Mouse (Mus musculus): Measurements from ENCODE around the gene Sgo2a.

The Sgo2a gene

DNA sequence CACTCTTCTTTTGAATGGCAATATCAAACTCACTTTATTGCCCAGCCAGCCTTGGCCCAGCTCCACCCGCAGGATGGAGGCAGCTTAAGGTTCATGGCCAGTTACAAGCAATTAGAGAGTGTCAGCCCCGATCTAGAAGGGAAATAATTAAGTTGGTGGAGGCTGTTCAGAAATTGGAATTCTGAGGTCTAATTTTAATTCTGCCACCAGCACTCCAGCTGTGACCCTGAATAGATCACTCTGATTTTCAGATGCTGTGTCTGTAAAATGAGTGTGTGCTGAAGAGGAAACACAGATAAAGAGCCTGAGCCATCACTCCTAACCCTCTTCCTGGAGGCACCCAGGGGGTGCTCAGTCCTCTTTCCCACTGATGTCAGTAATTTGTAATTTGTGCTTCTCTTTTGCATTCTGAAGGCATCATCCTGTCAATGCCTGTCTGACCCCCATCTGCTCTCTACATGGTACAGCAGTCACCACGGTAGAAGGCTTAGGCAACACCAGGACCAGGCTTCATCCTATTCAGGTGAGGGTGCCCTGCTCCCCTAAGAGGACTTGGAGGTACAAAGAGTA lies 51.0 kb downstream of the Sgo2a start:
- no peaks in the 10 kb centered on the region for H3K9me3 ChIP-seq (ENCODE audit: low read length)
- H3K4me1 ChIP-seq (replicated peaks; ENCODE audit: low read depth, low read length): no peaks in the 10 kb centered on the region
- no peaks in the 10 kb centered on the region for H3K36me3 ChIP-seq (ENCODE audit: insufficient read depth, low read length)
- H3K27me3 ChIP-seq (ENCODE audit: insufficient read depth, low read length): no peaks in the 10 kb centered on the region
- TF ChIP-seq NANOG (IDR thresholded peaks at IDR 0.05; ENCODE audit: borderline replicate concordance, low read length) (no peak), POU5F1 (IDR thresholded peaks at IDR 0.05; ENCODE audit: borderline replicate concordance, low read length) (no peak), CTCF (conservative IDR thresholded peaks at IDR 0.05; ENCODE audit: low read length) (no peak)
- H3K4me3 ChIP-seq (replicated peaks; ENCODE audit: low read length): no peak overlapping the region

DNA sequence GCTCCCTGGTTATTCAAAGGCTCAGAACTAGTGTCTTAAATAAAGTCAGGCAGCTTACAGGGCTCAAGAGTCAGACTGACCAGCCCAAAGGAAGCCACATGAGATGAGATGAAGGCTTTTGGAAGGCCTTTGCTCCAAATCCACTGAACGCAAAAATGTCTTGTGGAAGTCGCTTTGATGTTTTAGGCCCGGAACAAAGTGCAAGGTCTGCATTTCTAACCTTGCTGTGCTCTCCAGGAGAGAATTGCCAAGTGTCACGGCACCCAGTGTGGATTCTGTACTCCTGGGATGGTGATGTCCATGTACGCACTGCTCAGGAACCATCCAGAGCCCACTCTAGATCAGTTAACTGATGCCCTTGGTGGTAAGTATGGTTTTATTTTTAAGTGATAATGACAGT lies 53.4 kb downstream of the Sgo2a start:
- peaks cover 7% of the 10 kb centered on the region; the same call in 1 of the 2 replicates for H3K4me1 ChIP-seq (replicated peaks; ENCODE audit: low read depth, low read length)
- no peaks in the 10 kb centered on the region for H3K27me3 ChIP-seq (ENCODE audit: insufficient read depth, low read length)
- H3K36me3 ChIP-seq (ENCODE audit: insufficient read depth, low read length): no peaks in the 10 kb centered on the region
- no peaks in the 10 kb centered on the region for H3K9me3 ChIP-seq (ENCODE audit: low read length)
- TF ChIP-seq NANOG (IDR thresholded peaks at IDR 0.05; ENCODE audit: borderline replicate concordance, low read length): no peak
- TF ChIP-seq CTCF (conservative IDR thresholded peaks at IDR 0.05; ENCODE audit: low read length): no peak
- no peak for TF ChIP-seq POU5F1 (IDR thresholded peaks at IDR 0.05; ENCODE audit: borderline replicate concordance, low read length)
- no peak overlapping the region for H3K4me3 ChIP-seq (replicated peaks; ENCODE audit: low read length)

DNA sequence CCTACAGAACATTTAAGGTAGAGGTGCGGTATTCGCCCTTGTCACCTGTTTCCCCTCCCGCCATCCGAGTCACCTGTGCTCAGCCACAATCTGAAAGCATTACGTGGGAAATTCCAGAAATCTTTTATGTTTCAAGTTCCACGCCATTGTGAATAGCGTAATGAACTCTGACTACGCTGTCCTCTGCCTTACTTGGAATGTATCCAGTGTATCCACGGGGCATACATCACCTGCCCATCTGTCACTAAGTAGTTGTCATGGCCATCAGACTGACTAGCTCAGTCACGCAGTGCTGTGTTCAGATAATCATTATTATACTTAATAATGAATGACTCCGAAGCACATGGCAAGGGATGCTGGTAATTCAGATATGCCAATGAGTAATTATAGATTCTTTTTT lies 59.8 kb downstream of the Sgo2a start:
- Histone ChIP-seq H3K9me3 (ENCODE audit: low read length) (no peaks in the 10 kb centered on the region), H3K36me3 (ENCODE audit: insufficient read depth, low read length) (no peaks in the 10 kb centered on the region), H3K27me3 (ENCODE audit: insufficient read depth, low read length) (no peaks in the 10 kb centered on the region), H3K4me3 (replicated peaks; ENCODE audit: low read length) (no peak overlapping the region), H3K4me1 (replicated peaks; ENCODE audit: low read depth, low read length) (peaks cover 7% of the 10 kb centered on the region; the same call in 1 of the 2 replicates)
- TF ChIP-seq NANOG (IDR thresholded peaks at IDR 0.05; ENCODE audit: borderline replicate concordance, low read length) (no peak), POU5F1 (IDR thresholded peaks at IDR 0.05; ENCODE audit: borderline replicate concordance, low read length) (no peak), CTCF (conservative IDR thresholded peaks at IDR 0.05; ENCODE audit: low read length) (no peak)

DNA sequence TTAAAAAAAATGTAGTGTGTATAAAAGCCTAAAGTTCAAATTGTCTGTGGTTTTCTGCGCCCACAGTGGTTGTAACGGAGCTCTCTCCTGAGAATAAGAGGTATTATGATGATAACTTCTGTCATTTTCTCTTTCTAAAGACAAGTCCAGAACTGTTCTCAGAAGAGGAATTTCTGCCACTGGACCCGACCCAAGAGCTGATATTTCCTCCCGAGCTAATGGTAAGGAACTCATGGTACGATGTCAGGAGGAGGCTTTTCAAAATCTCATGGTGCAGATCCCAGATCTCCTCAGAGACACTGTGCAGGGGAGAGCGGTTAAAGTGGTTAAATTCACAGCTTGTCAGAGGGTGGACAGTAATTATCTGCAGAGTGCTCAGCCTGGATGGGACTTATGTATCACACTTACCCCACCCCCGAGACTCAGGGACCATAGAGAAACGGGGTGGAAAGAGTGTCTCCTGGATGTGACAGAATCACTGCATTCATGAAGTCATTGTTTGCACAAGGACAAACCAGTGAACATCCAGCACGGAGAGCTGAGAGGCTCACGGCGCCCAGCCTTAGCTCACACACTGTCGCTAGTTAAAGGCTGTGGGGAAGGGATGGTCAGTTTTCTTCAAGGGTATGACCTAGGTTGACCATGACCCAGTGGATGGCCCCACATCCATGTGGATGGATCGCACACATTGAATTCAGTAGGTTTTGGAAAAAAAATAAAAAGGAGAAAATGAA lies 60.5 kb downstream of the Sgo2a start:
- no peaks in the 10 kb centered on the region for H3K9me3 ChIP-seq (ENCODE audit: low read length)
- H3K4me3 ChIP-seq (replicated peaks; ENCODE audit: low read length): no peak overlapping the region
- TF ChIP-seq CTCF (conservative IDR thresholded peaks at IDR 0.05; ENCODE audit: low read length) (no peak), POU5F1 (IDR thresholded peaks at IDR 0.05; ENCODE audit: borderline replicate concordance, low read length) (no peak), NANOG (IDR thresholded peaks at IDR 0.05; ENCODE audit: borderline replicate concordance, low read length) (no peak)

DNA sequence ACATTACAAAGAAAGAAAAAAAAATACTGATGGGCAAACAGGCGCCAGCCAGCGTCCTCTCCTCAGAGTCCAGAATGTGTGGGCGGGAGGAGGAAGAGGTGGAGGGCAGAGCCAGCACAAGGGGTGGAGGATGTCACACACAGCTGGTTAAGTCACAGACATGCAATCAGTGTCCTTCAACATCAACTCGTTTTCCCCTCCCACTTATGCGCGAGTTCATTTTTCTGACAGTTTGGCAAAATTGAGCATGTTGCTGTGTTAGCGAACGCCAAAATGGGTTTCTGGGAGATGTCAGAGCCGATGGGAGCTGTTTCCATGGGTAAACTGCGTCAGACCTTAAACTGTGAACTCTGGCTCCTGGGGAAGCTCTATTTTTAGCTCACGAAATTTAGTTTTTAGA lies 61.2 kb downstream of the Sgo2a start:
- H3K4me3 ChIP-seq (replicated peaks; ENCODE audit: low read length): no peak overlapping the region
- H3K4me1 ChIP-seq (replicated peaks; ENCODE audit: low read depth, low read length): peaks cover 7% of the 10 kb centered on the region; the same call in 1 of the 2 replicates
- H3K27me3 ChIP-seq (ENCODE audit: insufficient read depth, low read length): no peaks in the 10 kb centered on the region
- no peaks in the 10 kb centered on the region for H3K36me3 ChIP-seq (ENCODE audit: insufficient read depth, low read length)
- no peak for TF ChIP-seq CTCF (conservative IDR thresholded peaks at IDR 0.05; ENCODE audit: low read length)
- TF ChIP-seq NANOG (IDR thresholded peaks at IDR 0.05; ENCODE audit: borderline replicate concordance, low read length): no peak
- no peak for TF ChIP-seq POU5F1 (IDR thresholded peaks at IDR 0.05; ENCODE audit: borderline replicate concordance, low read length)
- H3K9me3 ChIP-seq (ENCODE audit: low read length): no peaks in the 10 kb centered on the region

More for the DNA sequence above, 60.5 kb downstream of the Sgo2a start:
- H3K27me3 ChIP-seq (ENCODE audit: insufficient read depth, low read length): no peaks in the 10 kb centered on the region
- no peaks in the 10 kb centered on the region for H3K36me3 ChIP-seq (ENCODE audit: insufficient read depth, low read length)
- peaks cover 7% of the 10 kb centered on the region; the same call in 1 of the 2 replicates for H3K4me1 ChIP-seq (replicated peaks; ENCODE audit: low read depth, low read length)

DNA sequence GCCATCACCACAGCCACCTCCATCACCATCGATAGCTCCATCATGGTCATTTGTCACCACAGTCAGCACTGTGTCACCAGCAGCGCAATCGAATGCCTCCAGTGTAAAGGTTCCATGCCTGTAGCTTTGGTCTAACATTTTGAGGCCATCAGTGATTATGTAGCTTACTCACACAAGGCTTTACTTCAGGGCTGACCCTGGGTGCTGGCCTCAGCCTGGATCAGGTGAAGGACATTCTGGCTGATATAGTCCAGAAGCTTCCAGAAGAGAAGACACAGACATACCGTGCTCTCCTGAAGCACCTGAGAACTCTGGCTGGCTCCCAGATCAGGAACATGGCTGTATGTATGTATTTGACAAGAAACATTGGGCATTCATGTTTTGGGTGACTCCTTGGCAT lies 63.1 kb downstream of the Sgo2a start:
- H3K4me3 ChIP-seq (replicated peaks; ENCODE audit: low read length): no peak overlapping the region
- TF ChIP-seq CTCF (conservative IDR thresholded peaks at IDR 0.05; ENCODE audit: low read length): no peak
- no peak for TF ChIP-seq NANOG (IDR thresholded peaks at IDR 0.05; ENCODE audit: borderline replicate concordance, low read length)
- no peak for TF ChIP-seq POU5F1 (IDR thresholded peaks at IDR 0.05; ENCODE audit: borderline replicate concordance, low read length)
- H3K36me3 ChIP-seq (ENCODE audit: insufficient read depth, low read length): no peaks in the 10 kb centered on the region
- no peaks in the 10 kb centered on the region for H3K4me1 ChIP-seq (replicated peaks; ENCODE audit: low read depth, low read length)
- H3K9me3 ChIP-seq (ENCODE audit: low read length): no peaks in the 10 kb centered on the region
- H3K27me3 ChIP-seq (ENCODE audit: insufficient read depth, low read length): no peaks in the 10 kb centered on the region

DNA sequence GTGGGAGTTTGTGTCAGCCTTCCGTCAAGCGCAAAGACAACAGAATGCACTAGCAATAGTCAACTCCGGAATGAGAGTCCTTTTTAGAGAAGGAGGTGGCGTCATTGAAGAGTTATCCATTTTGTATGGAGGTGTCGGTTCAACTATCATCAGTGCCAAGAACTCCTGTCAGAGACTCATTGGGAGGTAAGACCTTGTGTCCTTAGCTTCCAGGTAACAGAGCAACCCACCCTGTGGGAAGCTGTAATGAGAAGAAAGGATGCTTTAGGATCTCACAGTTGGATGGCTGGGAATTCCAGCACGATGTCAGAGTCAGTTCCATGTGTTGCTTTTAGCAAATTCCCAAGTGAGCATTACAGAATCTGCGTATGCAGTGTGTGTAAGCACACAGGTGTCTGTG lies 66.4 kb downstream of the Sgo2a start:
- Histone ChIP-seq H3K4me1 (replicated peaks; ENCODE audit: low read depth, low read length) (no peaks in the 10 kb centered on the region), H3K36me3 (ENCODE audit: insufficient read depth, low read length) (no peaks in the 10 kb centered on the region), H3K9me3 (ENCODE audit: low read length) (no peaks in the 10 kb centered on the region), H3K27me3 (ENCODE audit: insufficient read depth, low read length) (no peaks in the 10 kb centered on the region), H3K4me3 (replicated peaks; ENCODE audit: low read length) (no peak overlapping the region)
- TF ChIP-seq NANOG (IDR thresholded peaks at IDR 0.05; ENCODE audit: borderline replicate concordance, low read length) (no peak), CTCF (conservative IDR thresholded peaks at IDR 0.05; ENCODE audit: low read length) (no peak)

DNA sequence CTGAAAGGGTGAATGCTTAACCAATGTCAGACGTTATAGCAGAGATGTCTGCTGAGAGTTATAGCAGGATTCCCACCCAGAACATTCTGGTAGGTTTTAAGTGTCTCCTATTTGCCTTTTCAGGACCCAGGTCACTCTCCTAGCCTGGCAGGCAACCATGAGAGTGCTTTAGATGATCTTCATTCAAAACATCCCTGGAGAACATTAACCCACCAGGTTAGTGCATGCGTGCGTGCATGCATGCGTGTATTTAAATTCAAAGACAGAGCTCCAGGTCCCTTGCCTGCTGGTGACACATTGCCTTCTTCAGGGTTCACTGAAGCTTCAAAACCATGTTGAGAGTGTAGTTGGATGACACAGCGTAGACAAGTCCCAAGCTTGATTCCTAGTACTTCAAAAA lies 69.4 kb downstream of the Sgo2a start:
- no peaks in the 10 kb centered on the region for H3K27me3 ChIP-seq (ENCODE audit: insufficient read depth, low read length)
- H3K9me3 ChIP-seq (ENCODE audit: low read length): peaks cover 6% of the 10 kb centered on the region
- TF ChIP-seq POU5F1 (IDR thresholded peaks at IDR 0.05; ENCODE audit: borderline replicate concordance, low read length) (no peak), CTCF (conservative IDR thresholded peaks at IDR 0.05; ENCODE audit: low read length) (no peak), NANOG (IDR thresholded peaks at IDR 0.05; ENCODE audit: borderline replicate concordance, low read length) (no peak)
- H3K4me3 ChIP-seq (replicated peaks; ENCODE audit: low read length): no peak overlapping the region
- no peaks in the 10 kb centered on the region for H3K36me3 ChIP-seq (ENCODE audit: insufficient read depth, low read length)
- no peaks in the 10 kb centered on the region for H3K4me1 ChIP-seq (replicated peaks; ENCODE audit: low read depth, low read length)

Measured in E14TG2a.4 (cell line).